Mouse (Mus musculus) lung, adult 2 months (tissue): ENCODE measurements around the gene Cfap52.

Source experiments
- CTCF ChIP-seq: fragments of 200-500 bp; IDR thresholded peaks from 2 replicates; pipeline ENCODE4 v1.5.1; 2011; ENCODE audit warnings: mild to moderate bottlenecking, low read length, control low read depth; ENCODE audit not compliant: insufficient read depth
- POLR2A ChIP-seq: fragments of 200-500 bp; IDR thresholded peaks from 2 replicates; pipeline ENCODE4 v1.6.1; 2011; ENCODE audit warnings: low read depth, mild to moderate bottlenecking, control low read depth, low read length, borderline replicate concordance; ENCODE audit errors: extremely low read depth

GRCm38 (mm10) chr11:67923720-67924119 is 41.7 kb downstream of the Cfap52 start:
- no peak for TF ChIP-seq POLR2A
- no peak for TF ChIP-seq CTCF
